Mouse (Mus musculus) yolk sac, embryonic 10.5 days (tissue): ENCODE measurements around the gene Ace3.
A peak's percentile ranks its signal among the peaks of the same experiment; 100 is the strongest.

Experiments
- DNase-seq: peaks from one replicate; pipeline ENCODE4 v3.0.0-alpha.2; 2017; ENCODE audit warnings: low spot score

Gene Ace3

GRCm38 (mm10) chr11:106044349-106044748, 49.9 kb downstream of the Ace3 start:
- no peak for DNase-seq

- DNase-seq: no peak
These were observed 50.8 kb downstream of the Ace3 start for GRCm38 (mm10) chr11:106045256-106045655.

GRCm38 (mm10) chr11:106045780-106046179, 51.3 kb downstream of the Ace3 start:
- DNase-seq: no peak

GRCm38 (mm10) chr11:106046584-106046983, 52.1 kb downstream of the Ace3 start:
- peak; percentile 78 for DNase-seq

GRCm38 (mm10) chr11:106053921-106054320, 59.4 kb downstream of the Ace3 start:
- no peak for DNase-seq

GRCm38 (mm10) chr11:106054600-106054999, 60.1 kb downstream of the Ace3 start:
- DNase-seq: no peak
